Mouse (Mus musculus) forebrain, embryonic 15.5 days (tissue): Measurements from ENCODE around the gene Lama5. TPM values are rescaled to one million over a fixed set of nuclear protein-coding genes. Genes with fewer than 3 reads are reported as not detected.
"Not testable (repeated sequence)": the region's sequence is repeated elsewhere in the genome, so short reads cannot be mapped to it uniquely, and the experiment has no call there.

ENCODE experiments used
- ATAC-seq: fragments of 200-750 bp; cut with Nextera tagmentation; replicated peaks from 2 replicates; pipeline ENCODE4 v1.8.0; 2017; ENCODE audit warnings: mild to moderate bottlenecking, moderate TSS enrichment, moderate library complexity
- H3K27ac ChIP-seq: fragments of 300-500 bp; sonication (generic); replicated peaks from 2 replicates; pipeline ENCODE4 v1.5.1; 2015; ENCODE audit warnings: mild to moderate bottlenecking, inconsistent platforms
- H3K27me3 ChIP-seq: fragments of 300-500 bp; sonication (generic); 2 replicates; pipeline ENCODE4 v1.6.1; 2015; ENCODE audit warnings: inconsistent platforms
- H3K36me3 ChIP-seq: fragments of 300-500 bp; sonication (generic); 2 replicates; pipeline ENCODE4 v1.6.1; 2015; ENCODE audit warnings: mild to moderate bottlenecking, inconsistent platforms
- H3K4me1 ChIP-seq: fragments of 300-500 bp; sonication (generic); 2 replicates; pipeline ENCODE4 v1.6.1; 2015; ENCODE audit warnings: inconsistent platforms
- H3K4me2 ChIP-seq: fragments of 300-500 bp; sonication (generic); replicated peaks from 2 replicates; pipeline ENCODE4 v1.6.1; 2015; ENCODE audit warnings: mild to moderate bottlenecking, inconsistent platforms
- H3K4me3 ChIP-seq: fragments of 300-500 bp; sonication (generic); 2 replicates; pipeline ENCODE4 v1.5.1; 2015; ENCODE audit warnings: mild to moderate bottlenecking, inconsistent platforms
- H3K9ac ChIP-seq: fragments of 300-500 bp; sonication (generic); replicated peaks from 2 replicates; pipeline ENCODE4 v1.6.1; 2015; ENCODE audit warnings: mild to moderate bottlenecking, inconsistent platforms
- H3K9me3 ChIP-seq: fragments of 300-500 bp; sonication (generic); 2 replicates; pipeline ENCODE4 v1.6.1; 2016; ENCODE audit warnings: inconsistent platforms
- WGBS: fragments of 180-500 bp; shearing (Covaris S2); methylation state at CpG from one replicate; pipeline ENCODE4 v1.1.7; 2015; ENCODE audit warnings: mixed read lengths; 5-methylcytosine and 5-hydroxymethylcytosine counted together
- polyA plus RNA-seq: library from polyadenylated mRNA; unstranded; fragments of >200 nt; fragmentation: Nextera tagmentation; extraction: Ambion mirVana; gene quantifications from 2 replicates; pipeline ENCODE4 v1.2.1, GENCODE M21; 2015

The Lama5 gene
- polyA plus RNA-seq, 1 experiment from 2014 or later = 3.1 TPM

GRCm38 (mm10) chr2:180260610-180261480, 35.2 kb upstream of the Lama5 start:
- no peak overlapping the region for H3K4me2 ChIP-seq
- peaks cover 18% of the 10 kb centered on the region for H3K4me1 ChIP-seq
- no peaks in the 10 kb centered on the region for H3K9me3 ChIP-seq
- H3K27ac ChIP-seq = no peak overlapping the region
- no peak overlapping the region for H3K4me3 ChIP-seq
- ATAC-seq = no peak
- H3K27me3 ChIP-seq = no peaks in the 10 kb centered on the region
- WGBS = 66% methylated on average over 8 of the region's 8 CpGs
- peaks cover 48% of the 10 kb centered on the region for H3K36me3 ChIP-seq
- no peak overlapping the region for H3K9ac ChIP-seq

DNA sequence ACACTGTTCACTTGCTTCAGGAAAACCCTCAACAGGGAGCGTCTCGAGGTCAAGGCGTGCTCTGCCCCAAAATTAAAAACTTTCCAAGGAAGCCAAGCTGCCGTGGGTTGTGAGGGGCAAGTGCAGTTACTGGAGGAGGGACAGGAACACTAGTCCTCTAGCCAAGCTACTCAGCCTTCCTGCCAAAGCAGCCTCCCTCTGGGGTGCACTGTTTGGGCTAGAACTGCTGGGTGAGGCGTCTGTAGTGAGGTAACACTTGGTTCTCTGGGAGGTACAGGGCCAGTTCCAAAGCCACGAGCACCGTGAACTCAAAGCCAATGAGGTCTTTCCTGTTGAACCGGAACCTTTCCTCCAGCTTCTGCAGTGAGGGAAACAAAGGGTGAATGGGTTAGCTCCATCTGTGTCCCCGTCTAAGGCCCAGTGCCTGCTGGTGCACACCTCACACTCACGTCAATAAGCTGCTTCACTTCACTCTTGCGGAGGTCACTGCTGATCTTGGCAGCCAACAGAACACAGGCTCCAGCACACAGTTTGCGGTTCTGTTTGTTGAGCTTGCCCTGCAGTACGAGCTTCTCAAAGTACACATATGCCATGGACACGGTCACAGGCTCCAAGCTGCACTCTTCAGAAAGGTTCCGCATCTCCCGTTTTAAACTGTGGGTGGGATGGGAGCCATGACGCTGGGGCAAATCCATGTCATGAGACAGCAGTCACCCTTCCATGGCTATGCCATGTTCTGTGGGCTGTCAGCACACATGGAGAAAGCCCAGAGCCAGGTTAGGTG, 34.4 kb upstream of the Lama5 start:
- not testable (repeated sequence) for H3K27me3 ChIP-seq, H3K9ac ChIP-seq, H3K9me3 ChIP-seq, H3K4me2 ChIP-seq, H3K27ac ChIP-seq, ATAC-seq, H3K4me3 ChIP-seq
- Histone ChIP-seq H3K36me3 (peaks cover 48% of the 10 kb centered on the region), H3K4me1 (peaks cover 20% of the 10 kb centered on the region)
- WGBS = 73% methylated on average over 17 of the region's 17 CpGs

DNA sequence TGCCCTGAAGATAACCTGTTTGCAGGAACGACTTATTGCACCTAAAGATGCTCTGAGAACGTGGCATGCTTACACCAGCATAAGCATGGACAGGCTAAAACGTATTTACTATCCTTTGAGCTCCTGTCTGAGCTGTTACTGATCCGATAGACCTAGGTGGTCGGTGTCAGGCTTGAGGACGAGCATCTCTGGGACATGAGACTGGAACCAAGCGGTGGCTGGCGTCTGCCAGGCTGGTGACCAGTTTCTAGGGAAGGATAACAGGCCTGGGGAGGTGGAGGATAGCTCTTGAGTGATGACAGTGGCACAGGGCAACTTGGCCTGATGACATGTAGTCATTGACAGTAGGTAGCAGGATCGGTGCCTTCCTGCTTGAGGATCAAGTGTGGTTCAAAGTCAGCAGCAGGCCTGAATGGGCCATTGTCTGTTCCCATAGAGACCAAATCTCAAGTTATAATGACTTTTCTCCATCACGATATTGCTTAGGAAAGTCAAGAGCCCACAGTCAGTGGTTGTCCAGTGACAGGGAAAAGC, 33.4 kb upstream of the Lama5 start:
- not testable (repeated sequence) for H3K27me3 ChIP-seq, ATAC-seq, H3K27ac ChIP-seq, H3K9me3 ChIP-seq, H3K9ac ChIP-seq, H3K4me3 ChIP-seq, H3K4me2 ChIP-seq
- peaks cover 20% of the 10 kb centered on the region for H3K4me1 ChIP-seq
- 76% methylated on average over 10 of the region's 10 CpGs for WGBS
- peaks cover 45% of the 10 kb centered on the region for H3K36me3 ChIP-seq

- WGBS = 55% methylated on average over 11 of the region's 11 CpGs
Measured at GRCm38 (mm10) chr2:180257963-180258865, 32.6 kb upstream of the Lama5 start.

GRCm38 (mm10) chr2:180257001-180257521, 31.4 kb upstream of the Lama5 start, which contains the start of gene Rps21:
Gene Rps21 (plus strand): TSS chr2:180257377.
- Histone ChIP-seq H3K4me3 (peak within 1 kb of the TSS; percentile 90), H3K9me3 (no peaks in the 10 kb centered on the region), H3K36me3 (peaks cover 27% of the 10 kb centered on the region), H3K27me3 (no peaks in the 10 kb centered on the region), H3K4me2 (peak within 1 kb of the TSS; percentile 84), H3K9ac (peak within 1 kb of the TSS; percentile 95), H3K27ac (peak within 1 kb of the TSS; percentile 95), H3K4me1 (peaks cover 20% of the 10 kb centered on the region)
- ATAC-seq = peak; percentile 98
- WGBS = 0% methylated on average over 38 of the region's 38 CpGs

More at GRCm38 (mm10) chr2:180257963-180258865, 32.6 kb upstream of the Lama5 start:
- Histone ChIP-seq H3K27me3 (no peaks in the 10 kb centered on the region), H3K9me3 (no peaks in the 10 kb centered on the region), H3K4me2 (peak overlapping the region; percentile 84), H3K36me3 (peaks cover 37% of the 10 kb centered on the region), H3K27ac (peak overlapping the region; percentile 95), H3K4me1 (peaks cover 20% of the 10 kb centered on the region), H3K4me3 (peak overlapping the region; percentile 90), H3K9ac (peak overlapping the region; percentile 95)
- no peak for ATAC-seq

- no peaks in the 10 kb centered on the region for H3K9me3 ChIP-seq
- H3K9ac ChIP-seq = peak overlapping the region; percentile 83
- H3K27me3 ChIP-seq = no peaks in the 10 kb centered on the region
- peaks cover 25% of the 10 kb centered on the region for H3K36me3 ChIP-seq
- H3K27ac ChIP-seq = peak overlapping the region; percentile 95
- 26% methylated on average over 26 of the region's 26 CpGs for WGBS
- peaks cover 20% of the 10 kb centered on the region for H3K4me1 ChIP-seq
- peak overlapping the region; percentile 90 for H3K4me3 ChIP-seq
- peak overlapping the region; percentile 77 for H3K4me2 ChIP-seq
- peak; percentile 75 for ATAC-seq
Measured at GRCm38 (mm10) chr2:180256296-180257000, 30.8 kb upstream of the Lama5 start.

- H3K4me3 ChIP-seq = peak overlapping the region; percentile 90
- H3K9ac ChIP-seq = no peak overlapping the region
- peaks cover 20% of the 10 kb centered on the region for H3K4me1 ChIP-seq
- no peaks in the 10 kb centered on the region for H3K9me3 ChIP-seq
- H3K27me3 ChIP-seq = no peaks in the 10 kb centered on the region
- no peak for ATAC-seq
- peaks cover 20% of the 10 kb centered on the region for H3K36me3 ChIP-seq
- WGBS = 86% methylated on average over 9 of the region's 9 CpGs
- peak overlapping the region; percentile 77 for H3K4me2 ChIP-seq
- no peak overlapping the region for H3K27ac ChIP-seq
Measured at GRCm38 (mm10) chr2:180255701-180256100, 30.0 kb upstream of the Lama5 start.

DNA sequence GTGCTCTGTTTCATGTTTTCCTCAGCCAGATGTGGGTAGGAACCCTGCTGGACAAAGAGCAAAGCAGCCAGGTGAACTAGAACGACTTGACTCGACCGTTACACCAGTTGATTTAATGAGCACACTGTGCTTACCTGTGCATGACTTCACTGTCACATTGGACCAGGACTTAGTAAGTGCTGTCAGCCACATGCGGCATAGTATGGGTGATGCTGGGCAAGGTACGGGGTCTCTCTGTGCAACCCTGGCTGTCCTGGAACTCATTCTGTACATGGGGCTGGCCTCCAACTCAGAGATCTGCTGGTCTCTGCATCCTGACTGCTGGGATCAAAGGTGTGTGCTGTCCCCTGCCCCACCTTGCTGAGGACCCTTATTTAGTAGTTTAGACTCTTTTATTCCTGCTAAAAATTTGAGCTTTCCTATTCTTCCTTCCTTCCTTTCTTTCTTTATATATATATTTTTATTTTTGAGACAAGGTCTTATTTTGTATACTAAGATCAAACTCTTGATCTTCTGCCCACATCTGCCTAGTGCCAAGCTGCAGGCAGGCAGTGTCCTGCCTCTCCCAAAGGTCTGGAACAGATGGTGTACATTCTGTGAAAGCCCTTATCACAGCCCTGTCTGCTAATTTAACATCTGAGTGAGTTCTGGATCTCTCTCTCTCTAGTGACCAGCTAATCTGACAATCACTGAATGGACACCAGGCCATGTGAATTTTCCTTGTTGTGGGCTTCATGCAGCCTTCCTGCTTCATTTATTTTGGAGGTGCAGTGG, 29.0 kb upstream of the Lama5 start:
- H3K4me3 ChIP-seq = no peak overlapping the region
- no peak for ATAC-seq
- 90% methylated on average over 5 of the region's 5 CpGs for WGBS
- H3K36me3 ChIP-seq = peaks cover 13% of the 10 kb centered on the region
- no peaks in the 10 kb centered on the region for H3K9me3 ChIP-seq
- peaks cover 20% of the 10 kb centered on the region for H3K4me1 ChIP-seq
- H3K4me2 ChIP-seq = no peak overlapping the region
- H3K27ac ChIP-seq = no peak overlapping the region
- H3K27me3 ChIP-seq = no peaks in the 10 kb centered on the region
- no peak overlapping the region for H3K9ac ChIP-seq

DNA sequence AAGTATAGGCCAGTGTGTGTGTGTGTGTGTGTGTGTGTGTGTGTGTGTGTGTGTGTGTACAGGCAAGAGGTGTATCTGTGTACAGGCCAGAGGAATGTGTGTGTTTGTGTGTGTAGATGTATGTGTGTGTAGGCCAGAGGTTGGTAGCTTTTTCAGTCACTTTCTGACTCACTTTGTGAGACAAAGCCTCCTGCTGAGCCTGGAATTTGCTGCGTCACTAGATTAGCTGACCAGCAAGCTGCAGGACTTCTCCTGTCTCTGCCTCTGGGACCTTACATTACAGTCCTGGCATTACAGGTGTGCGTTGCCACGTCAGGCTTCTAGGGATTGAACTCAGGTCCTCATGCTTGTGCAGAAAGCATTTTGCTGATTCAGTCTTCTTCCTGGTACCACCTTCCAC, 26.2 kb upstream of the Lama5 start:
- Histone ChIP-seq H3K4me2 (no peak overlapping the region), H3K27ac (no peak overlapping the region), H3K27me3 (no peaks in the 10 kb centered on the region), H3K4me1 (peaks cover 9% of the 10 kb centered on the region), H3K9ac (no peak overlapping the region), H3K9me3 (no peaks in the 10 kb centered on the region), H3K4me3 (no peak overlapping the region), H3K36me3 (no peaks in the 10 kb centered on the region)
- 0 out of 2 replicates have a peak, but pooled peaks have one; percentile 1 for ATAC-seq
- 42% methylated on average over 3 of the region's 3 CpGs for WGBS

- no peak overlapping the region for H3K27ac ChIP-seq
- H3K4me3 ChIP-seq = no peak overlapping the region
- H3K4me2 ChIP-seq = no peak overlapping the region
- H3K27me3 ChIP-seq = no peaks in the 10 kb centered on the region
- H3K9me3 ChIP-seq = no peaks in the 10 kb centered on the region
- peaks cover 4% of the 10 kb centered on the region for H3K4me1 ChIP-seq
- no peaks in the 10 kb centered on the region for H3K36me3 ChIP-seq
- H3K9ac ChIP-seq = no peak overlapping the region
- peak; percentile 93 for ATAC-seq
- WGBS = 30% methylated on average over 11 of the region's 11 CpGs
Measured at GRCm38 (mm10) chr2:180250930-180251611, 25.4 kb upstream of the Lama5 start.
